Mouse (Mus musculus) heart, adult 2 months (tissue): Measurements from ENCODE around the gene Serpine1. TPM values are rescaled to one million over a fixed set of nuclear protein-coding genes. Genes with fewer than 3 reads are reported as not detected.
"Not testable (repeated sequence)": the region's sequence is repeated elsewhere in the genome, so short reads cannot be mapped to it uniquely, and the experiment has no call there.

Source experiments
- DNase-seq, 2 experiments: peaks; one replicate each; pipeline ENCODE4 v3.0.0; 2021
- H3K27ac ChIP-seq: fragments of 200-600 bp; 2 replicates; pipeline ENCODE4 v1.8.1; 2022
- H3K27me3 ChIP-seq: fragments of 200-500 bp; 2 replicates; pipeline ENCODE4 v1.6.1; 2012; ENCODE audit warnings: mild to moderate bottlenecking, low read length, inconsistent platforms, mixed read lengths; ENCODE audit not compliant: control insufficient read depth, insufficient read depth
- H3K36me3 ChIP-seq: fragments of 200-500 bp; 2 replicates; pipeline ENCODE4 v1.6.1; 2012; ENCODE audit warnings: low read length, inconsistent platforms; ENCODE audit not compliant: control insufficient read depth, insufficient read depth
- H3K4me1 ChIP-seq: fragments of 200-500 bp; 2 replicates; pipeline ENCODE4 v1.6.1; 2011; ENCODE audit warnings: low read length; ENCODE audit not compliant: control insufficient read depth, insufficient read depth
- H3K4me3 ChIP-seq: fragments of 200-600 bp; 2 replicates; pipeline ENCODE4 v1.8.1; 2022
- H3K79me2 ChIP-seq: fragments of 200-500 bp; replicated peaks from 2 replicates; pipeline ENCODE4 v1.6.1; 2012; ENCODE audit warnings: mild to moderate bottlenecking, inconsistent platforms, low read length, moderate library complexity, mixed read lengths; ENCODE audit not compliant: control insufficient read depth, insufficient read depth
- H3K9ac ChIP-seq: fragments of 200-500 bp; 2 replicates; pipeline ENCODE4 v1.6.1; 2012; ENCODE audit warnings: low read depth, mild to moderate bottlenecking, control low read depth, inconsistent platforms, low read length, mixed read lengths
- CTCF ChIP-seq: fragments of 200-600 bp; IDR thresholded peaks from 2 replicates; pipeline ENCODE4 v1.8.1; 2022; ENCODE audit warnings: antibody characterized with exemption, mild to moderate bottlenecking, moderate library complexity
- EP300 ChIP-seq: fragments of 200-500 bp; IDR thresholded peaks from 2 replicates; pipeline ENCODE4 v1.6.1; 2011; ENCODE audit warnings: low read depth, low read length, control low read depth; ENCODE audit not compliant: insufficient read depth
- POLR2A ChIP-seq: fragments of 200-500 bp; IDR thresholded peaks from 2 replicates; pipeline ENCODE4 v1.6.1; 2011; ENCODE audit warnings: mild to moderate bottlenecking, low read depth, low read length, control low read depth; ENCODE audit not compliant: insufficient read depth
- WGBS: fragments of 180-500 bp; shearing (Covaris S2); methylation state at CpG from one replicate; pipeline ENCODE4 v1.1.7; 2018; 5-methylcytosine and 5-hydroxymethylcytosine counted together
- intact Hi-C: fragments of 180-260 bp; cut with DNase I; formaldehyde crosslinking; loops from one replicate; pipeline ENCODE4 v1.15.1; 2025
- long read RNA-seq: library from polyadenylated mRNA; stranded (forward); transcript quantifications from one replicate; pipeline ENCODE4 v2.0.0, GENCODE M21; 2021
- polyA plus RNA-seq: library from polyadenylated mRNA; depleted of rRNA; stranded (reverse); fragments of >200 nt; gene quantifications from 2 replicates; pipeline ENCODE4 v1.2.3, GENCODE M21; 2012; rRNA removed
- total RNA-seq, 2 experiments: library from RNA; stranded (reverse); gene quantifications; 2 replicates each; pipeline ENCODE4 v1.2.3; 2021

The Serpine1 gene
- 10 to 100 TPM; 24.0 to 29.6 TPM for total RNA-seq
- polyA plus RNA-seq: 21.9 and 41.8 TPM in 2 replicates
- long read RNA-seq, partial matches to known transcripts: 3 of 3 reads
- long read RNA-seq, other reads (novel, unspliced or antisense): 0 of 3 reads

DNA sequence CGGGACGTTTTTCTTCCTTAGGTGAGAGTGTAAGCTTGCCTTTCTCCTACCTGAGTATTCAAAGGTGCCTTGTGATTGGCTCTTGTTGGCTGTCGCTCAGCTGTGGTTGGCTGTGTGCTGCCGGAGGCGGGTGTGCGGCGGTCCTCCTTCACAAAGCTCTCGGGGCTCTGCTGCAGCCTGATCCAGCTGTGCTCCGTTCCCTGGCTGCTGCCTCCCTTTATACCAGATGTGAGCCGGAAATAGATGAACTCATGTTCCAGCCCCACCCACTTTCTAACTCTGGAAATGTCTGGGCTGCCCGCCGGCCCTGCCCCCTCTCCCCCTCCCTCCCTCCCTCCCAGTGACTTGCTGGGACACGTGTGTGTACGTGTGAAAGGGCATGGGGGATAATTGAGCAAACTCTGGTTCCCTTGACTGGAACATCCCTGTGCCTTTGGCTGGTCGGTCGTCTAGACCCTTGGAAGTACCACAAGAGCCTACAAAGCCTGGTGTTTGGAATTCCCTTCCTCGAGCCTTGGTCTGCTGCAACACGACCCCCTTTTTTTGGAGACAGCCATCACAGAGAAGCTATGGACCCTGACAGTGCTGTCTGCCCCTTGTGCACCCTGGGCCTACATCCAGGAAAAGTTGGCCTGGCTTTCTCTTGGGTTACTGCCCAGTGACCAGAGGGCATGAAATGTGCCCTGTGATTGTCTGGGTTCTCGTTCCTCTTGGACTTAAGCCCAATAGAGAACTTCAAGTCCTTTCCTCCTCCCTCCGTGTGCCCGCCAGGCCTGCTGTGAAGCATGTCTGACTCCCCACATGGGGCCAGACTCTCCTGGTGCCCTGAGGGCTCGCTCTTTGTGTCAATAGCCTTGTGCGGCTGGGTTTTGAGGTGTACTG is at the start of gene Serpine1:
Gene Serpine1, minus strand, starts transcription at position 190 of the 882 bp plus-strand sequence.
- Histone ChIP-seq H3K27me3 (no peaks in the 10 kb centered on the region), H3K9ac (peak within 1 kb of the TSS; percentile 57), H3K4me1 (peaks cover 25% of the 10 kb centered on the region), H3K36me3 (no peaks in the 10 kb centered on the region), H3K79me2 (no peaks in the 10 kb centered on the region), H3K27ac (peak within 1 kb of the TSS; percentile 94), H3K4me3 (peak within 1 kb of the TSS; percentile 56)
- peak; percentile 87 to 92 for DNase-seq
- 7% methylated on average over 23 of the region's 23 CpGs for WGBS
- TF ChIP-seq POLR2A (peak; percentile 99), EP300 (peak; percentile 83), CTCF (no peak)
- intact Hi-C loops: loop anchor here (2.0 kb wide), 1 partner anchor 34 kb away; no protein-coding TSS in a partner anchor

DNA sequence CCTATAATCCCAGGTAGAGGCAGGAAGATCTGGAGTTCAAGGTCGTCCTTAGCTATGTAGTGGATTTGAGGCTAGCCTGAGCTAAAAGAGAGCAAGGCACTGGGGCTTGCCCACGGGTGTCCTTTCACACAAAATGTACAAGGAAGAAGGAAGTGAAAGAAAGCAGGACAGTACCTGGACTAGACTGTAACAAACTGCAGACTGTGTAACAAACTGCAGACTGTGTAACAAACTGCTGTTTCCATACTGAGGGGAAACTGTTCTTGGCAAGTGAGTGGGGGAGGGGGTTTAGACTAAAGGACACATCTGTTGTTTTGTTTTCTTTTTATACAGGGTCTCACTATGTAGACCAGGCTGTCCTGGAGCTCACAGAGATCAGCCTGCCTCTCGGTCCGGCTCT is 49.2 kb upstream of the Serpine1 start:
- DNase-seq: no peak
- Histone ChIP-seq H3K4me3 (no peak overlapping the region), H3K9ac (no peak overlapping the region), H3K79me2 (no peaks in the 10 kb centered on the region), H3K36me3 (no peaks in the 10 kb centered on the region), H3K27me3 (no peaks in the 10 kb centered on the region), H3K27ac (no peak overlapping the region), H3K4me1 (peaks cover 4% of the 10 kb centered on the region)
- intact Hi-C loops: no loop called here
- 74% methylated on average over 4 of the region's 4 CpGs for WGBS
- no peak for TF ChIP-seq CTCF

DNA sequence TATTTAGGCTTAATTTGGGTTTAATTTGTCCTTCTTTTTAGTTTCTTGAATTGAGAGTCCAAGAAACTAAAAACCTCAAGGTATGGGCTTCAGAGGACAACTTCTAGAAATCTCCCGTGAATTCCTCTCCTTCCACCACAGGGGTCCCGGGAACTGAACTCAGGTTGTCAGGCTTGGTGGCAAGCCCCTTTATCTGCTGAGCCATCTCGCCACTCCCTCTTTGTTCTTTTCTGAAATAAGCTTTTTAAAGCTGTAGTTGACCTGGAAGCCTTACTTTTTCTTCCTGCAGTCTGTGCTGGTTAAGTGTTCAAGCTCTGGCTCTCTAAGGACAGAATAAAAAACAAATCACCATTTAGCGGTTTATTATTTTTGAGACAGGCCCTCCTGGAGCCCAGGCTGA is 46.8 kb upstream of the Serpine1 start:
- no peak overlapping the region for H3K9ac ChIP-seq

DNA sequence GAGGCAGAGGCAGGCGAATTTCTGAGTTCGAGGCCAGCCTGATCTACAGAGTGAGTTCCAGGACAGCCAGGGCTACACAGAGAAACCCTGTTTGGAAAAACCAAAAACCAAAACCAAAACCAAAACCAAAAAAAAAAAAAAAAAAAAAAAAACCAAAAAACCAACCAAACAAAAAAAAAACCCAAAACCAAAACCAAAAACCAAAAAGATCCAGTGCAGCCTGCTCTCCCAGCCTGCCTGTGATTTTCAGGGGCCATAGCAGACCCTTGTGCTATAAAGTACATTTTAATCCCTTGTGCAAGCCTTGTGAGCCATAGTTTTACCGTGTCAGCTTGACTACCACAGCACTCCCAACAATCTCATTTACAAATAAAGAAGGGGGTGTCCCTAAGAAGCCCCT is 45.9 kb upstream of the Serpine1 start:
- H3K27ac ChIP-seq, H3K4me1 ChIP-seq, DNase-seq, H3K79me2 ChIP-seq, H3K27me3 ChIP-seq, H3K4me3 ChIP-seq, H3K9ac ChIP-seq, intact Hi-C loops, H3K36me3 ChIP-seq: not testable (repeated sequence)
- 89% methylated on average over 3 of the region's 3 CpGs for WGBS

More for the DNA sequence above, 46.8 kb upstream of the Serpine1 start:
- no peak overlapping the region for H3K4me3 ChIP-seq
- H3K79me2 ChIP-seq: peaks cover 2% of the 10 kb centered on the region; the same call in 1 of the 2 replicates
- H3K27ac ChIP-seq: no peak overlapping the region
- 86% methylated on average over 4 of the region's 4 CpGs for WGBS
- intact Hi-C loops: no loop called here
- H3K4me1 ChIP-seq: peaks cover 8% of the 10 kb centered on the region
- H3K27me3 ChIP-seq: no peaks in the 10 kb centered on the region
- DNase-seq: no peak
- no peaks in the 10 kb centered on the region for H3K36me3 ChIP-seq
- TF ChIP-seq POLR2A (no peak), EP300 (no peak), CTCF (no peak)

DNA sequence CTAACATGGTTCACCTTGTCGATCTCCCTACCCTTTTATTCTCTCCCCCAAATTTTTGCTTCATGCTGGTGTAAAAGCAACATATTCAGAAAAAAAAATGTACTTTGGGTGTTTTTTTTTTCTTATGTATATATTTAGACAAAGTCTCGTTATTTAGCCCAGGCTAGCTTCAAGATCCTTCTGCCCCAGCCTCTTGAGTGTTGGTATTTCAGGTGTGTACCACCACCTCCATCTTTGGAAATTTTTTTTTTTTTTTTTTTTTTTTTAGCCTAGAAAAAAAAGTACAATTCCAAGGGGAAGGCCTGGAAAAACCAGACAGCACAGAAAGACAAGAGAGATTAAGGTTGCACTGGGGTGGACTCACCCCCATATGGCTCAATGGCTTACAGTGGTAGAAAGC is 44.9 kb upstream of the Serpine1 start:
- WGBS: 92% methylated on average over 2 of the region's 2 CpGs
- peaks cover 6% of the 10 kb centered on the region for H3K4me1 ChIP-seq
- intact Hi-C loops: no loop called here
- H3K9ac ChIP-seq: no peak overlapping the region
- DNase-seq: no peak
- H3K27me3 ChIP-seq: no peaks in the 10 kb centered on the region
- peaks cover 2% of the 10 kb centered on the region; the same call in 1 of the 2 replicates for H3K79me2 ChIP-seq
- TF ChIP-seq CTCF: no peak
- no peak for TF ChIP-seq EP300
- no peak for TF ChIP-seq POLR2A
- no peak overlapping the region for H3K4me3 ChIP-seq
- H3K27ac ChIP-seq: peak overlapping the region; percentile 95; the same call in 1 of the 2 replicates
- no peaks in the 10 kb centered on the region for H3K36me3 ChIP-seq
